Mouse (Mus musculus): ENCODE data around the gene Hist1h2ao. TPM values are rescaled to one million over a fixed set of nuclear protein-coding genes. Genes with fewer than 3 reads are reported as not detected.
"Not testable (repeated sequence)": the region's sequence is repeated elsewhere in the genome, so short reads cannot be mapped to it uniquely, and the experiment has no call there.

Hist1h2ao gene
- polyA plus RNA-seq, 1 experiment from 2014 or later = 1.7 TPM

- not testable (repeated sequence) for DNase-seq (ENCODE audit: low spot score, missing footprints); H3K27ac ChIP-seq (ENCODE audit: low read depth, low read length); H3K27me3 ChIP-seq (ENCODE audit: control insufficient read depth, insufficient read depth, low read length); H3K4me2 ChIP-seq; H3K4me3 ChIP-seq (ENCODE audit: low read depth, low read length); H3K36me3 ChIP-seq (ENCODE audit: control insufficient read depth, insufficient read depth, low read length); H3K4me1 ChIP-seq (ENCODE audit: control insufficient read depth, insufficient read depth, low read length); ATAC-seq (ENCODE audit: low FRiP score); H3K9me3 ChIP-seq (ENCODE audit: control insufficient read depth, low read length); H3K9ac ChIP-seq (ENCODE audit: low read length)
Observed at GRCm38 (mm10) chr13:21797163-21797562, 13.1 kb upstream of the Hist1h2ao start.

- not testable (repeated sequence) for H3K4me2 ChIP-seq; H3K27me3 ChIP-seq (ENCODE audit: control insufficient read depth, insufficient read depth, low read length)
Observed at GRCm38 (mm10) chr13:21803058-21803457, 7.2 kb upstream of the Hist1h2ao start.

GRCm38 (mm10) chr13:21811074-21811473, 809 bp downstream of the Hist1h2ao start:
- H3K27ac ChIP-seq (ENCODE audit: low read depth, low read length); H3K27me3 ChIP-seq (ENCODE audit: control insufficient read depth, insufficient read depth, low read length); DNase-seq (ENCODE audit: low spot score, missing footprints); H3K36me3 ChIP-seq (ENCODE audit: control insufficient read depth, insufficient read depth, low read length); H3K4me3 ChIP-seq (ENCODE audit: low read depth, low read length); H3K4me2 ChIP-seq; H3K4me1 ChIP-seq (ENCODE audit: control insufficient read depth, insufficient read depth, low read length); H3K9ac ChIP-seq (ENCODE audit: low read length); H3K9me3 ChIP-seq (ENCODE audit: control insufficient read depth, low read length): not testable (repeated sequence)
- peak; percentile 55 for ATAC-seq (ENCODE audit: low FRiP score)
- no CpG with 5 or more reads among the region's 8 CpGs for WGBS

More at GRCm38 (mm10) chr13:21803058-21803457, 7.2 kb upstream of the Hist1h2ao start:
- not testable (repeated sequence) for H3K9ac ChIP-seq (ENCODE audit: low read length); H3K4me3 ChIP-seq (ENCODE audit: low read depth, low read length); H3K36me3 ChIP-seq (ENCODE audit: control insufficient read depth, insufficient read depth, low read length); H3K9me3 ChIP-seq (ENCODE audit: control insufficient read depth, low read length); DNase-seq (ENCODE audit: low spot score, missing footprints); H3K27ac ChIP-seq (ENCODE audit: low read depth, low read length); H3K4me1 ChIP-seq (ENCODE audit: control insufficient read depth, insufficient read depth, low read length)
- ATAC-seq (ENCODE audit: low FRiP score) = peak; percentile 75; the same call in 1 of the 2 replicates
- WGBS = no CpG with 5 or more reads among the region's 4 CpGs

GRCm38 (mm10) chr13:21811539-21811938, 1.3 kb downstream of the Hist1h2ao start, which contains the start of gene Hist1h4m:
TSS of gene Hist1h4m (plus strand) at chr13:21811746.
- not testable (repeated sequence) for DNase-seq (ENCODE audit: low spot score, missing footprints); H3K36me3 ChIP-seq (ENCODE audit: control insufficient read depth, insufficient read depth, low read length); H3K4me3 ChIP-seq (ENCODE audit: low read depth, low read length); H3K27ac ChIP-seq (ENCODE audit: low read depth, low read length); H3K9me3 ChIP-seq (ENCODE audit: control insufficient read depth, low read length); H3K27me3 ChIP-seq (ENCODE audit: control insufficient read depth, insufficient read depth, low read length); H3K4me2 ChIP-seq; H3K4me1 ChIP-seq (ENCODE audit: control insufficient read depth, insufficient read depth, low read length); H3K9ac ChIP-seq (ENCODE audit: low read length)
- WGBS = no CpG with 5 or more reads among the region's 24 CpGs
- peak; percentile 60 for ATAC-seq (ENCODE audit: low FRiP score)

GRCm38 (mm10) chr13:21812092-21812491, 1.8 kb downstream of the Hist1h2ao start:
- H3K9ac ChIP-seq (ENCODE audit: low read length); H3K4me1 ChIP-seq (ENCODE audit: control insufficient read depth, insufficient read depth, low read length); H3K4me3 ChIP-seq (ENCODE audit: low read depth, low read length); H3K9me3 ChIP-seq (ENCODE audit: control insufficient read depth, low read length); H3K36me3 ChIP-seq (ENCODE audit: control insufficient read depth, insufficient read depth, low read length); H3K27me3 ChIP-seq (ENCODE audit: control insufficient read depth, insufficient read depth, low read length); H3K4me2 ChIP-seq; H3K27ac ChIP-seq (ENCODE audit: low read depth, low read length); DNase-seq (ENCODE audit: low spot score, missing footprints): not testable (repeated sequence)
- WGBS = 0% methylated on average over 10 of the region's 14 CpGs
- peak; percentile 68 for ATAC-seq (ENCODE audit: low FRiP score)

GRCm38 (mm10) chr13:21820082-21820890, 10.0 kb downstream of the Hist1h2ao start:
- H3K4me3 ChIP-seq (ENCODE audit: low read depth, low read length); H3K9ac ChIP-seq (ENCODE audit: low read length); H3K4me2 ChIP-seq; H3K27ac ChIP-seq (ENCODE audit: low read depth, low read length); H3K36me3 ChIP-seq (ENCODE audit: control insufficient read depth, insufficient read depth, low read length); ATAC-seq (ENCODE audit: low FRiP score); H3K4me1 ChIP-seq (ENCODE audit: control insufficient read depth, insufficient read depth, low read length); H3K9me3 ChIP-seq (ENCODE audit: control insufficient read depth, low read length); H3K27me3 ChIP-seq (ENCODE audit: control insufficient read depth, insufficient read depth, low read length); DNase-seq (ENCODE audit: low spot score, missing footprints): not testable (repeated sequence)
- 76% methylated on average over 6 of the region's 16 CpGs for WGBS

- no peaks in the 10 kb centered on the region for H3K4me1 ChIP-seq (ENCODE audit: control insufficient read depth, insufficient read depth, low read length)
- no peak overlapping the region for H3K4me3 ChIP-seq (ENCODE audit: low read depth, low read length)
- ATAC-seq (ENCODE audit: low FRiP score) = no peak
- H3K36me3 ChIP-seq (ENCODE audit: control insufficient read depth, insufficient read depth, low read length) = no peaks in the 10 kb centered on the region
- 84% methylated on average over 3 of the region's 3 CpGs for WGBS
- H3K27me3 ChIP-seq (ENCODE audit: control insufficient read depth, insufficient read depth, low read length) = no peaks in the 10 kb centered on the region
- H3K9ac ChIP-seq (ENCODE audit: low read length) = no peak overlapping the region
- no peak for DNase-seq (ENCODE audit: low spot score, missing footprints)
- no peak overlapping the region for H3K4me2 ChIP-seq
- no peaks in the 10 kb centered on the region for H3K9me3 ChIP-seq (ENCODE audit: control insufficient read depth, low read length)
- H3K27ac ChIP-seq (ENCODE audit: low read depth, low read length) = no peak overlapping the region
Observed at GRCm38 (mm10) chr13:21828511-21828910, 18.2 kb downstream of the Hist1h2ao start.

- Histone ChIP-seq H3K9ac (ENCODE audit: low read length) (no peak overlapping the region), H3K27me3 (ENCODE audit: control insufficient read depth, insufficient read depth, low read length) (no peaks in the 10 kb centered on the region), H3K36me3 (ENCODE audit: control insufficient read depth, insufficient read depth, low read length) (no peaks in the 10 kb centered on the region), H3K4me2 (no peak overlapping the region), H3K4me3 (ENCODE audit: low read depth, low read length) (no peak overlapping the region), H3K4me1 (ENCODE audit: control insufficient read depth, insufficient read depth, low read length) (no peaks in the 10 kb centered on the region), H3K9me3 (ENCODE audit: control insufficient read depth, low read length) (no peaks in the 10 kb centered on the region), H3K27ac (ENCODE audit: low read depth, low read length) (no peak overlapping the region)
- WGBS = 87% methylated on average over 10 of the region's 10 CpGs
- ATAC-seq (ENCODE audit: low FRiP score) = no peak
- DNase-seq (ENCODE audit: low spot score, missing footprints) = no peak
Observed at GRCm38 (mm10) chr13:21830344-21830743, 20.1 kb downstream of the Hist1h2ao start.

GRCm38 (mm10) chr13:21831418-21832394, 21.4 kb downstream of the Hist1h2ao start, which contains the start of gene Hist1h4n:
TSS of gene Hist1h4n (minus strand) at chr13:21832196.
- 0% methylated on average over 17 of the region's 58 CpGs for WGBS
- not testable (repeated sequence) for DNase-seq (ENCODE audit: low spot score, missing footprints); H3K27me3 ChIP-seq (ENCODE audit: control insufficient read depth, insufficient read depth, low read length); H3K9me3 ChIP-seq (ENCODE audit: control insufficient read depth, low read length); H3K4me1 ChIP-seq (ENCODE audit: control insufficient read depth, insufficient read depth, low read length); H3K9ac ChIP-seq (ENCODE audit: low read length); H3K27ac ChIP-seq (ENCODE audit: low read depth, low read length); H3K4me3 ChIP-seq (ENCODE audit: low read depth, low read length); H3K36me3 ChIP-seq (ENCODE audit: control insufficient read depth, insufficient read depth, low read length)
- H3K4me2 ChIP-seq = 0 out of 2 replicates have a peak within 1 kb of the TSS, but pooled peaks have one; percentile 24
- ATAC-seq (ENCODE audit: low FRiP score) = peak; percentile 80
